Mouse (Mus musculus): ENCODE measurements around the gene March8.
"Not testable (repeated sequence)": the region's sequence is repeated elsewhere in the genome, so short reads cannot be mapped to it uniquely, and the experiment has no call there.

The March8 gene

GRCm38 (mm10) chr6:116337835-116338501, at the start of gene March8:
Gene March8, plus strand, starts transcription at chr6:116338024.
- DNase-seq (ENCODE audit: low spot score in 2 of 2) = peak; percentile 86 to 92

- DNase-seq (ENCODE audit: low spot score in 2 of 2) = no peak
Observed at GRCm38 (mm10) chr6:116311411-116311810, 26.4 kb upstream of the March8 start.

GRCm38 (mm10) chr6:116319259-116319658, 18.6 kb upstream of the March8 start:
- DNase-seq (ENCODE audit: low spot score in 2 of 2) = no peak

GRCm38 (mm10) chr6:116326641-116327040, 11.2 kb upstream of the March8 start:
- DNase-seq (ENCODE audit: low spot score in 2 of 2) = no peak

GRCm38 (mm10) chr6:116331396-116331795, 6.4 kb upstream of the March8 start:
- DNase-seq (ENCODE audit: low spot score in 2 of 2) = peak; percentile 37 to 63

GRCm38 (mm10) chr6:116337466-116337834, 374 bp upstream of the March8 start:
- no peak for DNase-seq (ENCODE audit: low spot score in 2 of 2)

GRCm38 (mm10) chr6:116338520-116338919, 696 bp downstream of the March8 start:
- DNase-seq (ENCODE audit: low spot score in 2 of 2) = no peak

GRCm38 (mm10) chr6:116339088-116339487, 1.3 kb downstream of the March8 start:
- DNase-seq (ENCODE audit: low spot score in 2 of 2) = no peak

- DNase-seq (ENCODE audit: low spot score in 2 of 2) = no peak
Observed at GRCm38 (mm10) chr6:116340521-116340920, 2.7 kb downstream of the March8 start.

- DNase-seq (ENCODE audit: low spot score in 2 of 2) = no peak
Observed at GRCm38 (mm10) chr6:116347953-116348352, 10.1 kb downstream of the March8 start.

GRCm38 (mm10) chr6:116349997-116350396, 12.2 kb downstream of the March8 start:
- no peak for DNase-seq (ENCODE audit: low spot score in 2 of 2)

GRCm38 (mm10) chr6:116350643-116351042, 12.8 kb downstream of the March8 start:
- no peak for DNase-seq (ENCODE audit: low spot score in 2 of 2)

GRCm38 (mm10) chr6:116351534-116351933, 13.7 kb downstream of the March8 start:
- no peak for DNase-seq (ENCODE audit: low spot score in 2 of 2)

- DNase-seq (ENCODE audit: low spot score in 2 of 2) = no peak
Observed at GRCm38 (mm10) chr6:116353428-116353827, 15.6 kb downstream of the March8 start.

- DNase-seq (ENCODE audit: low spot score in 2 of 2) = not testable (repeated sequence)
Observed at GRCm38 (mm10) chr6:116356311-116356947, 18.6 kb downstream of the March8 start.

GRCm38 (mm10) chr6:116356948-116357325, 19.1 kb downstream of the March8 start:
- DNase-seq (ENCODE audit: low spot score in 2 of 2) = no peak

- no peak for DNase-seq (ENCODE audit: low spot score in 2 of 2)
Observed at GRCm38 (mm10) chr6:116358056-116358455, 20.2 kb downstream of the March8 start.

GRCm38 (mm10) chr6:116359256-116359655, 21.4 kb downstream of the March8 start:
- DNase-seq (ENCODE audit: low spot score in 2 of 2) = no peak

GRCm38 (mm10) chr6:116361463-116361862, 23.6 kb downstream of the March8 start:
- no peak for DNase-seq (ENCODE audit: low spot score in 2 of 2)

GRCm38 (mm10) chr6:116361993-116362392, 24.2 kb downstream of the March8 start:
- DNase-seq (ENCODE audit: low spot score in 2 of 2) = no peak

GRCm38 (mm10) chr6:116367971-116368370, 30.1 kb downstream of the March8 start:
- DNase-seq (ENCODE audit: low spot score in 2 of 2) = no peak

GRCm38 (mm10) chr6:116369811-116370210, 32.0 kb downstream of the March8 start:
- no peak for DNase-seq (ENCODE audit: low spot score in 2 of 2)

- DNase-seq (ENCODE audit: low spot score in 2 of 2) = no peak
Observed at GRCm38 (mm10) chr6:116370216-116370976, 32.6 kb downstream of the March8 start.

Data from urinary bladder, postnatal 36 days (tissue).